Mouse (Mus musculus) stomach, postnatal 0 days (tissue): ENCODE measurements at regions not wholly inside any gene's neighbourhood (a gene's known extent, or its start where the extent isn't known, plus 50 kb on each side); places are given as distances from the start of the nearest gene placed in this dataset.

ENCODE experiments used
- ATAC-seq: fragments of 200-750 bp; cut with Nextera tagmentation; 2 replicates; pipeline ENCODE4 v1.8.0; 2017; ENCODE audit not compliant: low FRiP score, low TSS enrichment
- DNase-seq: peaks from one replicate; pipeline ENCODE4 v3.0.0-alpha.2; 2016; ENCODE audit warnings: low spot score
- H3K27ac ChIP-seq: fragments of 300-500 bp; sonication (generic); replicated peaks from 2 replicates; pipeline ENCODE4 v1.5.1; 2014; ENCODE audit warnings: mild to moderate bottlenecking, control low read depth
- H3K27me3 ChIP-seq: fragments of 300-500 bp; sonication (generic); 2 replicates; pipeline ENCODE4 v1.6.1; 2014; ENCODE audit warnings: low read length; ENCODE audit not compliant: control insufficient read depth, insufficient read depth
- H3K36me3 ChIP-seq: fragments of 300-500 bp; sonication (generic); 2 replicates; pipeline ENCODE4 v1.6.1; 2014; ENCODE audit warnings: low read length, mixed read lengths; ENCODE audit not compliant: control insufficient read depth, insufficient read depth
- H3K4me1 ChIP-seq: fragments of 300-500 bp; sonication (generic); replicated peaks from 2 replicates; pipeline ENCODE4 v1.6.1; 2014; ENCODE audit warnings: antibody characterized with exemption; ENCODE audit not compliant: control insufficient read depth, insufficient read depth
- H3K4me2 ChIP-seq: fragments of 300-500 bp; sonication (generic); replicated peaks from 2 replicates; pipeline ENCODE4 v1.6.1; 2014; ENCODE audit warnings: low read depth, mild to moderate bottlenecking, control low read depth, moderate library complexity
- H3K4me3 ChIP-seq: fragments of 300-500 bp; sonication (generic); 2 replicates; pipeline ENCODE4 v1.5.1; 2014; ENCODE audit warnings: low read depth, low read length, control low read depth
- H3K9ac ChIP-seq: fragments of 300-500 bp; sonication (generic); 2 replicates; pipeline ENCODE4 v1.6.1; 2014; ENCODE audit warnings: mild to moderate bottlenecking, low read length, control low read depth, mixed read lengths
- H3K9me3 ChIP-seq: fragments of 300-500 bp; sonication (generic); 2 replicates; pipeline ENCODE4 v1.6.1; 2016; ENCODE audit warnings: low read length; ENCODE audit not compliant: control insufficient read depth
- CTCF ChIP-seq: IDR thresholded peaks from 2 replicates; pipeline ENCODE4 v1.5.1; 2016; ENCODE audit warnings: antibody characterized with exemption, low read depth, mild to moderate bottlenecking, moderate library complexity
- EP300 ChIP-seq: optimal IDR thresholded peaks from 2 replicates; pipeline ENCODE3; 2016; ENCODE audit warnings: antibody characterized with exemption
- WGBS: fragments of 180-500 bp; shearing (Covaris S2); extraction: QIAGEN DNeasy Blood & Tissue Kit; methylation state at CpG from one replicate; pipeline ENCODE4 v1.1.7; 2014; 5-methylcytosine and 5-hydroxymethylcytosine counted together

GRCm38 (mm10) chr3:56489154-56489553 is 305.7 kb upstream of the Nbea start:
- TF ChIP-seq EP300 (no peak), CTCF (no peak)
- no peaks in the 10 kb centered on the region for H3K9me3 ChIP-seq
- no peaks in the 10 kb centered on the region for H3K4me1 ChIP-seq
- DNase-seq (no peak), ATAC-seq (no peak)
- H3K4me2 ChIP-seq: no peak overlapping the region
- H3K4me3 ChIP-seq: no peak overlapping the region
- 58% methylated on average over 5 of the region's 5 CpGs for WGBS
- no peaks in the 10 kb centered on the region for H3K27me3 ChIP-seq
- H3K36me3 ChIP-seq: no peaks in the 10 kb centered on the region
- no peak overlapping the region for H3K9ac ChIP-seq
- no peak overlapping the region for H3K27ac ChIP-seq

GRCm38 (mm10) chr3:56485550-56486400 is 302.3 kb upstream of the Nbea start:
- 64% methylated on average over 12 of the region's 12 CpGs for WGBS
- no peak for TF ChIP-seq CTCF
- TF ChIP-seq EP300: no peak
- H3K36me3 ChIP-seq: no peaks in the 10 kb centered on the region
- no peak for ATAC-seq
- H3K27ac ChIP-seq: no peak overlapping the region
- no peak for DNase-seq
- H3K9me3 ChIP-seq: no peaks in the 10 kb centered on the region
- no peak overlapping the region for H3K9ac ChIP-seq
- no peaks in the 10 kb centered on the region for H3K4me1 ChIP-seq
- H3K27me3 ChIP-seq: no peaks in the 10 kb centered on the region
- no peak overlapping the region for H3K4me2 ChIP-seq
- H3K4me3 ChIP-seq: no peak overlapping the region

GRCm38 (mm10) chr3:56484096-56484495 is 300.6 kb upstream of the Nbea start:
- TF ChIP-seq EP300: no peak
- no peak for TF ChIP-seq CTCF
- WGBS: 84% methylated on average over 8 of the region's 8 CpGs
- Histone ChIP-seq H3K9me3 (no peaks in the 10 kb centered on the region), H3K4me3 (no peak overlapping the region), H3K27ac (no peak overlapping the region), H3K9ac (no peak overlapping the region), H3K27me3 (no peaks in the 10 kb centered on the region), H3K36me3 (no peaks in the 10 kb centered on the region), H3K4me2 (no peak overlapping the region), H3K4me1 (no peaks in the 10 kb centered on the region)
- ATAC-seq: no peak
- no peak for DNase-seq

GRCm38 (mm10) chr3:56483370-56483769 is 299.9 kb upstream of the Nbea start:
- no peak for ATAC-seq
- no peak overlapping the region for H3K27ac ChIP-seq
- H3K9ac ChIP-seq: no peak overlapping the region
- no peak for DNase-seq
- TF ChIP-seq CTCF (no peak), EP300 (no peak)
- H3K36me3 ChIP-seq: no peaks in the 10 kb centered on the region
- H3K27me3 ChIP-seq: no peaks in the 10 kb centered on the region
- H3K4me3 ChIP-seq: no peak overlapping the region
- no peak overlapping the region for H3K4me2 ChIP-seq
- 81% methylated on average over 4 of the region's 4 CpGs for WGBS
- H3K9me3 ChIP-seq: no peaks in the 10 kb centered on the region
- no peaks in the 10 kb centered on the region for H3K4me1 ChIP-seq

- no peaks in the 10 kb centered on the region for H3K4me1 ChIP-seq
- no peak for ATAC-seq
- no peaks in the 10 kb centered on the region for H3K27me3 ChIP-seq
- H3K27ac ChIP-seq: no peak overlapping the region
- H3K36me3 ChIP-seq: no peaks in the 10 kb centered on the region
- no peak overlapping the region for H3K4me3 ChIP-seq
- no peak for DNase-seq
- 94% methylated on average over 1 of the region's 1 CpGs for WGBS
- no peak overlapping the region for H3K9ac ChIP-seq
- TF ChIP-seq CTCF: no peak
- TF ChIP-seq EP300: no peak
- no peaks in the 10 kb centered on the region for H3K9me3 ChIP-seq
- no peak overlapping the region for H3K4me2 ChIP-seq
Observed at GRCm38 (mm10) chr3:56479529-56479928, 296.0 kb upstream of the Nbea start.

- Histone ChIP-seq H3K4me2 (no peak overlapping the region), H3K36me3 (no peaks in the 10 kb centered on the region), H3K9ac (no peak overlapping the region), H3K9me3 (no peaks in the 10 kb centered on the region), H3K4me1 (no peaks in the 10 kb centered on the region), H3K27ac (no peak overlapping the region), H3K27me3 (no peaks in the 10 kb centered on the region), H3K4me3 (no peak overlapping the region)
- 79% methylated on average over 6 of the region's 6 CpGs for WGBS
- TF ChIP-seq EP300 (no peak), CTCF (no peak)
- DNase-seq: no peak
- ATAC-seq: no peak
Observed at GRCm38 (mm10) chr3:56478544-56479140, 295.1 kb upstream of the Nbea start.
